Mouse (Mus musculus) lung, adult 2 months (tissue): ENCODE results near the gene Smim12. TPM values are rescaled to one million over a fixed set of nuclear protein-coding genes. Genes with fewer than 3 reads are reported as not detected.

Experiments used
- DNase-seq: peaks from one replicate; pipeline ENCODE4 v3.0.0; 2022
- H3K4me1 ChIP-seq: fragments of 200-500 bp; 2 replicates; pipeline ENCODE4 v1.6.1; 2011; ENCODE audit warnings: low read length; ENCODE audit not compliant: control insufficient read depth, insufficient read depth
- H3K4me3 ChIP-seq: fragments of 200-500 bp; replicated peaks from 2 replicates; pipeline ENCODE3; 2011; ENCODE audit warnings: low read depth, mild to moderate bottlenecking, control low read depth, low read length; ENCODE audit errors: extremely low read depth
- CTCF ChIP-seq: fragments of 200-500 bp; IDR thresholded peaks from 2 replicates; pipeline ENCODE4 v1.5.1; 2011; ENCODE audit warnings: mild to moderate bottlenecking, low read length, control low read depth; ENCODE audit not compliant: insufficient read depth
- POLR2A ChIP-seq: fragments of 200-500 bp; IDR thresholded peaks from 2 replicates; pipeline ENCODE4 v1.6.1; 2011; ENCODE audit warnings: low read depth, mild to moderate bottlenecking, control low read depth, low read length, borderline replicate concordance; ENCODE audit errors: extremely low read depth
- WGBS: fragments of 180-500 bp; shearing (Covaris S2); methylation state at CpG from one replicate; pipeline ENCODE4 v1.1.7; 2018; 5-methylcytosine and 5-hydroxymethylcytosine counted together
- polyA plus RNA-seq: library from polyadenylated mRNA; depleted of rRNA; stranded (reverse); fragments of >200 nt; gene quantifications from 2 replicates; pipeline ENCODE4 v1.2.3, GENCODE M21; 2012

Smim12 gene
- polyA plus RNA-seq, 1 experiment: 37.4 TPM

DNA sequence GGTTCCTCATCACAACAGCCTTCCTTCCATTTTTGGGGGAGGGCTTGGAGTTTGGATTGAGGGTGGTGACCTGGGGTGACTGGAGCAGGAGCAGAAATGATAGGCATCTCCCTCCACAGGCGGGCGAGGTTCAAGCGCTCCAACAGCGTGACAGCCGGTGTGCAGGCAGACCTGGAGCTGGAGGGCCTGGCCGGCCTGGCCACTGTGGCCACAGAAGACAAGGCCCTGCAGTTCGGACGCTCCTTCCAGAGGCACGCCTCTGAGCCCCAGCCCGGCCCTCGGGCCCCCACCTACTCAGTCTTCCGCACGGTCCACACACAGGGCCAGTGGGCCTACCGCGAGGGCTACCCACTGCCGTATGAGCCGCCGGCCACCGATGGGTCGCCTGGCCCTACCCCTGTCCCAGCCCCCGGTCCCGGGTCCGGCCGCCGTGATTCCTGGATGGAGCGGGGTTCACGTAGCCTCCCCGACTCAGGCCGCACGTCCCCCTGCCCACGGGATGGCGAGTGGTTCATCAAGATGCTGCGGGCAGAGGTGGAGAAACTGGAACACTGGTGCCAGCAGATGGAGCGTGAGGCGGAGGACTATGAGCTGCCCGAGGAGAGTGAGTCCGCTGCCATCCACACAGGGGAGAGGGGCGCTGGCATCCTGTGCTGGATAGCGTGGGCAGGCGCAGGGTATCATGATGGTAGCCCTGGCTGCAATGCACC, 10.0 kb upstream of the Smim12 start:
- TF ChIP-seq POLR2A: no peak
- no peak for TF ChIP-seq CTCF
- Histone ChIP-seq H3K4me3 (no peak overlapping the region), H3K4me1 (0 out of 2 replicates have a peak, but pooled peaks cover 2% of the 10 kb centered on the region)
- 82% methylated on average over 40 of the region's 40 CpGs for WGBS
- no peak for DNase-seq

DNA sequence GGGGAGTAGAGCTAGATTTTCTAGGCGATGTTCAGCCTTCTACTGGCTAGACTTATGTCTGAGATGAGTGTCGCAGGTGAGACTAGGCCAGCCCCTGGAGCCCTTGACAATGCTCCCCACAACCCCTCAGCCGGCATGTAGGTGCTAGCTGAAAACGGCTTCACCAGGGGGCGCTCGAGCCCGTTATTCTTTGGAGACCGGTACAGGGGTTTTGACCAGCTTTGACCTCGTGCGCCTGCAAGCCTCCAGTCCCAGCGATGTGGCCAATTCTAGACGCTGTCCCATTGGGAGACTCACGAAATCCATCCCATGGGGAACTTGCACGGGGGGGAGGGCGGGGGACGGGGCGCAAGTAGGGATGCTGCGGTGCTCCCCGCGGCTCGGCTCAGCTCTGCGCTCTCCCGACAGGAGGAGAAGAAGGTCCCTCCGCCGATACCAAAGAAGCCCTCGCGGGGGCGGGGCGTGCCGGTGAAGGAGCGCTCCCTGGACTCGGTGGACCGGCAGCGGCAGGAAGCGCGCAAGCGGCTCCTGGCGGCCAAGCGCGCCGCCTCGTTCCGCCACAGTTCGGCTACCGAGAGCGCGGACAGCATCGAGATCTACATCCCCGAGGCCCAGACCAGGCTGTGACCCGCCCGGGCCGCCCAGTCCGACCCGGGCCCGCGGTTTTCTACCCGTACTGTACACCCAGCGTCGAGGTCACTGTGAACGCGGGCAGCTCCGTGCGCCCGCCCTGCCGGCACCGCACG, 7.7 kb upstream of the Smim12 start:
- WGBS: 1% methylated on average over 67 of the region's 67 CpGs
- peak overlapping the region; percentile 39 for H3K4me3 ChIP-seq
- TF ChIP-seq CTCF (peak; percentile 68), POLR2A (no peak)
- H3K4me1 ChIP-seq: 0 out of 2 replicates have a peak, but pooled peaks cover 2% of the 10 kb centered on the region
- DNase-seq: peak; percentile 86

DNA sequence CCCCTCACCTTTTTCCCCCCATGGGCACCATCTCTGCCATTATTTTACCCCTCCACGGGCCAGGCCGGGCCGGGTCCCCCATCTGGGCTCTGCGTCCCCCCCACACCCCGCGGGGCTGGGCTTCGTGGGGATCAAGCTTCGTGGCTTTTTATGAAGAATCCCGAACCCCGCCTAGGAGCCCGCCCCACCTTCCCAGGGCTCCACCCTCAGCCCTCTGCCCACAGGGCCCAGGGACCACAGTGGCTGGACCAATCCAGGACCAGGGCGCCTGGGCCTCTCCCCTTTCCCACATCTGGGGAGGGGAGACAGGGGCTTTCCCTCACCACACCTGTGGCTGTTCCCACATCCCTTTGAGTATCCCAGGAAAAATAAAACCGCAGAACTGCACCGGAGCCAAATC, 7.0 kb upstream of the Smim12 start:
- Histone ChIP-seq H3K4me3 (peak overlapping the region; percentile 39), H3K4me1 (0 out of 2 replicates have a peak, but pooled peaks cover 2% of the 10 kb centered on the region)
- WGBS: 5% methylated on average over 14 of the region's 14 CpGs
- TF ChIP-seq CTCF (no peak), POLR2A (no peak)
- DNase-seq: no peak

DNA sequence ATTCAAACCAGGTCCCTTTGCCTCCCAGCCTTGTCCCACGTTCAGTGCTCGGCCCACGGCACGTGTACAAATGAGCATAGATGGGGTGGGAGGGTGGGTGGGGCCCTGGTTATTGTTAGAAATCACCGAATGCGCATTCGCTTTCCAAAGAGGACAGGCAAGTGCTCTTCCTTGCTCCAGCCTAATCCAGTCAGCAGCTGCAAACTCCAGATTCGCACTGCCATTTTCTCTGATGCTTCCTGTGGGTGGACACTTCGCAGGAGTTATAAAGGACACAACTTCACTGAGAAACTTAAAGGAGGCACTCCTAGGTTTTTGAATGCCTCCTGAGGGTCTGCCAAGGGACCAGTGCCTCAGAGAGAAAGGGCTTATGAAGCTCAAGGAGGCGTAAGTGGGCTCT, 6.3 kb upstream of the Smim12 start:
- H3K4me3 ChIP-seq: no peak overlapping the region
- 69% methylated on average over 10 of the region's 10 CpGs for WGBS
- no peak for TF ChIP-seq CTCF
- TF ChIP-seq POLR2A: no peak
- no peak for DNase-seq
- 0 out of 2 replicates have a peak, but pooled peaks cover 2% of the 10 kb centered on the region for H3K4me1 ChIP-seq

DNA sequence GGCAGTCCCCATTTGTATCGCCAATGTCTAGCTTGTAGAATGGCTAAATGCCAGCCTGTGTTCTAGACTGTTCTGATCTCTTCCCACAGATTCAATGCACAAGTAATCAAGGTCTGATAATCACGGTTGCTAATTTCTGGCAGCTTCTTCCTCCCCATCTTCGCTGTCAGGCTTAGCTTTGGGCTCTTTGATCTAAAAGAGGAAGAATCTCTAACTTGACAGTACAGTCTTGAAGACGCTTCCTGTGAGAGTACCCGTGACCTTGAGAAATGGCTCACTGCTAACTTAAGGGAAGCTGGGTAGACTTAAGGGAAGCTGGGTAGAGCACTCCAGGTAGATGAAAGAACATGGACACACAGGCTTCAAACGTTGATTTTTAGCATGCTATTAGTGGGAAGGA, 888 bp upstream of the Smim12 start:
- no peak for TF ChIP-seq POLR2A
- TF ChIP-seq CTCF: no peak
- DNase-seq: no peak
- H3K4me1 ChIP-seq: peaks cover 6% of the 10 kb centered on the region
- 33% methylated on average over 6 of the region's 6 CpGs for WGBS
- no peak overlapping the region for H3K4me3 ChIP-seq

DNA sequence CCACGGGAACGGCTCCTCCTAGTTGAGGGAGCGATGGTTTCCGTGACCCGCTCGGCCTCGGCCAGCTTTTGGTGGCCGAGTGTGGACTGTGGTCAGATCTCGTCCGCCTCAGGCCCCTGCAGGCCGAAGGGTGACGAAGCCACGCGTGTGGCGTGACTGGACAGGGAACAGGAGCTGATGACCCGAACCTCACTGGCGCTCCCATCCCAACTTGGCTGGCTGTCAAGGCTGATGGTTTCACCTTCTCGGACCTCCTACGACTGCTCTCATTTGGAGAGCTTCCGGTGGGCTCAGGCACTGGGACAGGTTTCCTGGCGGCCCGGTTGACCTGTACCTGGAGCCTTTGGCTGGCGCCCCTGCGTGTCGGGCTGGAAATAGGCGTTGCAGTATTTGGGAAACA, 369 bp downstream of the Smim12 start:
- no peak for DNase-seq
- Histone ChIP-seq H3K4me3 (peak overlapping the region; percentile 99), H3K4me1 (peaks cover 6% of the 10 kb centered on the region)
- under 1% methylated on average over 26 of the region's 26 CpGs for WGBS
- TF ChIP-seq POLR2A (no peak), CTCF (no peak)

DNA sequence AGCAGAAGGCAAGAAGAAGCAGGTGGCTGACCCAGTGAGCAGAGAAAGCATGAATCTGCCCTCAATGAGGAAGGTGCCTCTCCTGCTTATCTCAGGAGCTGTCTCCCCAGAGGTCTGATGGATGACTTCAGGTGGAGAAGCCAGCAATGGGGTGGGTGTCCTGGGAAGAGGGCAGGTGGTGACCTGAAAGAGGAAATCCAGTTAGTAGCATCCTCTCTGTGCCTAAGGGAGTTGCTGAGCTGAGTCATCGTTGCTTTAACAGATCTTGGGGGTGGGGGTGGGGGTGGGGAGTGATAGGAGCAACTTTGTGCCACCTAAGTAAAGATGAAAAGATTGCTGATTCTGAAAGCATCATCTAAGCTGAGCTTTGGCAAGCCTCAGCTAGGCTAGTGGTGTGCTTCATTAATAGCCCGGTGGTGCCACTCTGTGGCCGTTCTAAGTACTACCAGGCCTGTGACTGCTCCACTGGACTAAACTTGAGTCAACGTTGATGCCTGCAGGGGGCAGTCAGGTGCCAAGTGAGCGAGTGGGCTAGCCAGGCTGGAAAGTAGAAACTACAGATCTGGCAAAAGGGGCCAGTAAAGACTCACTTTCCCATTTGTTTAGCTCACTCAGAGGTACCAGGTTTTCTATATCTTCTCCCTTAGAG, 6.2 kb downstream of the Smim12 start:
- peak; percentile 94 for DNase-seq
- Histone ChIP-seq H3K4me1 (peaks cover 6% of the 10 kb centered on the region), H3K4me3 (no peak overlapping the region)
- 2% methylated on average over 5 of the region's 5 CpGs for WGBS
- TF ChIP-seq CTCF (peak; percentile 94), POLR2A (no peak)

DNA sequence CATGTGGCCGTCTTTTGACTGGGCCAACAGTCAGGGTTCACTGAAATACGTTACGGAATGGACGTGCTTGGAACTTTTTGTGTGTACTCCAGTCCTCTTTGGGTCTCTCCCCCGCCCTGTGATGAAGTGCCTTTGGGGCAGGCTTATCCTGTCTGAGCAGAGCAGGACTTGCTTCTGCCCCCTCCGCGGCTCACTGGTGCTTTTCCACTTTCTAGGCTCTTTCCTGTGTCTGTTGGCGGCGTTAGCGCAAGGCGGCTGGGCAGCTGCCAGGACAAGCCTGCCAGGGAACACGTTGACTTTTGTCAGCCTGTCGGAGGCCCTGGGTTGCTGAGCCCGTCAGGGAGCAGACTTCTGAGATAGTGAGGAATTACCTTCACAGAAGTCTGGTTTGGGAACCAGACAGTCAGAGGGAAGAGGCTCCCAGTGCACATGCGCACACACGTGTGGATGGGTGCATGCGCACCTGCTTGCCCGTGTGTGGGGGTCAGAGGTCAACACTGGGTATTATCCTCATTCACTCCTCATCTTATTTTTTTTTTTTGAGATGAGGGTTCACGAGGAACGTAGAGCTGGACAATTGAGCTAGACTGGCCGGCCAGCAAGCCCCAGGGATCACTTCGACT, 8.5 kb downstream of the Smim12 start:
- TF ChIP-seq CTCF (no peak), POLR2A (peak; percentile 39; the same call in 1 of the 2 replicates)
- Histone ChIP-seq H3K4me1 (peaks cover 13% of the 10 kb centered on the region), H3K4me3 (no peak overlapping the region)
- DNase-seq: peak; percentile 57
- WGBS: 29% methylated on average over 22 of the region's 22 CpGs

DNA sequence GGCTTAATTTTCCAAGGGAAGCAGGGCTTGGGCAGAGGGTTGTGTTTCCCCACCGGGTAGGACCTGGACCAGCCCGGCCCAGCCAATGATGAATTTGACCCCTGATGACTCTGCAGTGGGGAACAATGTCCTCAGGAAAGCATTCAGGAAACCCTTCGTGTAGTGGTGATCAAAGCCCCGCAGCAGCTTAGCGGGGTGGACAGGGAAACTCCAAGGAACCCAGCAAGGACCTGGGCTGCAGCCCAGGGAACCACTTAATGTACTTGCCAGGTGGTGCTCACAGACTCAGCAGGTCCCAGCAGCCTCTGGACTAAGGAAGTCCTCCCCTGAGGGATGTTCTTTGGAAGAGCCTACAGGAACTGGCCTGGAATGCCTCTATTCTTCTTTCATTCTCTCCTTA, 13.2 kb downstream of the Smim12 start:
- H3K4me1 ChIP-seq: peaks cover 25% of the 10 kb centered on the region
- H3K4me3 ChIP-seq: no peak overlapping the region
- WGBS: 34% methylated on average over 5 of the region's 5 CpGs
- no peak for TF ChIP-seq CTCF
- no peak for TF ChIP-seq POLR2A
- no peak for DNase-seq
